Mouse (Mus musculus): ENCODE measurements around the gene Zhx3. TPM values are rescaled to one million over a fixed set of nuclear protein-coding genes. Genes with fewer than 3 reads are reported as not detected.

Gene Zhx3
- polyA plus RNA-seq, 1 experiment from 2014 or later = 6.0 TPM

GRCm38 (mm10) chr2:160723613-160724375 is 149.0 kb downstream of the Zhx3 start:
- Histone ChIP-seq H3K27ac (ENCODE audit: low read depth) (no peak overlapping the region), H3K4me2 (ENCODE audit: low read depth, low read length) (no peak overlapping the region), H3K9me3 (ENCODE audit: low read length) (no peaks in the 10 kb centered on the region), H3K36me3 (replicated peaks; ENCODE audit: insufficient read depth, low read length) (peaks cover 47% of the 10 kb centered on the region), H3K4me3 (ENCODE audit: low read depth, low read length) (no peak overlapping the region), H3K4me1 (ENCODE audit: insufficient read depth) (no peaks in the 10 kb centered on the region), H3K9ac (replicated peaks) (no peak overlapping the region), H3K27me3 (ENCODE audit: insufficient read depth, low read length) (no peaks in the 10 kb centered on the region)
- no peak for TF ChIP-seq EP300 (IDR thresholded peaks at IDR 0.05; ENCODE audit: low read depth)
- TF ChIP-seq CTCF (IDR thresholded peaks at IDR 0.05; ENCODE audit: low read depth) = no peak
- DNase-seq = no peak
- 89% methylated on average over 4 of the region's 4 CpGs for WGBS (ENCODE audit: insufficient replicate concordance)
- no peak for ATAC-seq

- ATAC-seq (no peak), DNase-seq (no peak)
- TF ChIP-seq CTCF (IDR thresholded peaks at IDR 0.05; ENCODE audit: low read depth) = no peak
- H3K4me1 ChIP-seq (ENCODE audit: insufficient read depth) = no peaks in the 10 kb centered on the region
- no peak overlapping the region for H3K27ac ChIP-seq (ENCODE audit: low read depth)
- peaks cover 58% of the 10 kb centered on the region for H3K36me3 ChIP-seq (replicated peaks; ENCODE audit: insufficient read depth, low read length)
- no peak overlapping the region for H3K9ac ChIP-seq (replicated peaks)
- no peak overlapping the region for H3K4me2 ChIP-seq (ENCODE audit: low read depth, low read length)
- H3K27me3 ChIP-seq (ENCODE audit: insufficient read depth, low read length) = no peaks in the 10 kb centered on the region
- no peak overlapping the region for H3K4me3 ChIP-seq (ENCODE audit: low read depth, low read length)
- 93% methylated on average over 4 of the region's 4 CpGs for WGBS (ENCODE audit: insufficient replicate concordance)
- H3K9me3 ChIP-seq (ENCODE audit: low read length) = no peaks in the 10 kb centered on the region
Observed at GRCm38 (mm10) chr2:160722714-160723113, 150.1 kb downstream of the Zhx3 start.

- 79% methylated on average over 3 of the region's 3 CpGs for WGBS (ENCODE audit: insufficient replicate concordance)
- no peak for TF ChIP-seq EP300 (IDR thresholded peaks at IDR 0.05; ENCODE audit: low read depth)
- H3K9me3 ChIP-seq (ENCODE audit: low read length) = no peaks in the 10 kb centered on the region
- H3K4me2 ChIP-seq (ENCODE audit: low read depth, low read length) = no peak overlapping the region
- H3K4me1 ChIP-seq (ENCODE audit: insufficient read depth) = no peaks in the 10 kb centered on the region; the same call in 1 of the 2 replicates
- no peak overlapping the region for H3K9ac ChIP-seq (replicated peaks)
- H3K36me3 ChIP-seq (replicated peaks; ENCODE audit: insufficient read depth, low read length) = peaks cover 87% of the 10 kb centered on the region
- no peak overlapping the region for H3K27ac ChIP-seq (ENCODE audit: low read depth)
- no peaks in the 10 kb centered on the region for H3K27me3 ChIP-seq (ENCODE audit: insufficient read depth, low read length)
- DNase-seq (no peak), ATAC-seq (no peak)
- no peak overlapping the region for H3K4me3 ChIP-seq (ENCODE audit: low read depth, low read length)
Observed at GRCm38 (mm10) chr2:160718811-160719210, 154.0 kb downstream of the Zhx3 start.

GRCm38 (mm10) chr2:160717269-160717668 is 155.5 kb downstream of the Zhx3 start:
- H3K27ac ChIP-seq (ENCODE audit: low read depth) = no peak overlapping the region
- no peaks in the 10 kb centered on the region for H3K27me3 ChIP-seq (ENCODE audit: insufficient read depth, low read length)
- 68% methylated on average over 5 of the region's 5 CpGs for WGBS (ENCODE audit: insufficient replicate concordance)
- no peak overlapping the region for H3K4me3 ChIP-seq (ENCODE audit: low read depth, low read length)
- H3K4me1 ChIP-seq (ENCODE audit: insufficient read depth) = no peaks in the 10 kb centered on the region; the same call in 1 of the 2 replicates
- DNase-seq (peak; percentile 57), ATAC-seq (no peak)
- H3K9me3 ChIP-seq (ENCODE audit: low read length) = no peaks in the 10 kb centered on the region
- peaks cover 84% of the 10 kb centered on the region for H3K36me3 ChIP-seq (replicated peaks; ENCODE audit: insufficient read depth, low read length)
- no peak for TF ChIP-seq EP300 (IDR thresholded peaks at IDR 0.05; ENCODE audit: low read depth)
- peak; percentile 79 for TF ChIP-seq CTCF (IDR thresholded peaks at IDR 0.05; ENCODE audit: low read depth)
- H3K4me2 ChIP-seq (ENCODE audit: low read depth, low read length) = no peak overlapping the region
- H3K9ac ChIP-seq (replicated peaks) = no peak overlapping the region

- no peak overlapping the region for H3K9ac ChIP-seq (replicated peaks)
- no peaks in the 10 kb centered on the region; the same call in 1 of the 2 replicates for H3K4me1 ChIP-seq (ENCODE audit: insufficient read depth)
- peaks cover 90% of the 10 kb centered on the region for H3K36me3 ChIP-seq (replicated peaks; ENCODE audit: insufficient read depth, low read length)
- WGBS (ENCODE audit: insufficient replicate concordance) = 90% methylated on average over 4 of the region's 4 CpGs
- H3K27ac ChIP-seq (ENCODE audit: low read depth) = no peak overlapping the region
- DNase-seq = no peak
- H3K9me3 ChIP-seq (ENCODE audit: low read length) = no peaks in the 10 kb centered on the region
- no peak overlapping the region for H3K4me2 ChIP-seq (ENCODE audit: low read depth, low read length)
- no peak overlapping the region for H3K4me3 ChIP-seq (ENCODE audit: low read depth, low read length)
- TF ChIP-seq EP300 (IDR thresholded peaks at IDR 0.05; ENCODE audit: low read depth) = no peak
- H3K27me3 ChIP-seq (ENCODE audit: insufficient read depth, low read length) = no peaks in the 10 kb centered on the region
- ATAC-seq = no peak
Observed at GRCm38 (mm10) chr2:160715463-160716030, 157.3 kb downstream of the Zhx3 start.

GRCm38 (mm10) chr2:160707673-160708072 is 165.1 kb downstream of the Zhx3 start:
- TF ChIP-seq CTCF (IDR thresholded peaks at IDR 0.05; ENCODE audit: low read depth) = no peak
- TF ChIP-seq EP300 (IDR thresholded peaks at IDR 0.05; ENCODE audit: low read depth) = no peak
- no peak overlapping the region for H3K4me2 ChIP-seq (ENCODE audit: low read depth, low read length)
- no peak overlapping the region for H3K27ac ChIP-seq (ENCODE audit: low read depth)
- WGBS (ENCODE audit: insufficient replicate concordance) = 74% methylated on average over 3 of the region's 3 CpGs
- H3K9me3 ChIP-seq (ENCODE audit: low read length) = no peaks in the 10 kb centered on the region
- no peak overlapping the region for H3K9ac ChIP-seq (replicated peaks)
- peaks cover 83% of the 10 kb centered on the region for H3K36me3 ChIP-seq (replicated peaks; ENCODE audit: insufficient read depth, low read length)
- H3K4me3 ChIP-seq (ENCODE audit: low read depth, low read length) = no peak overlapping the region
- no peaks in the 10 kb centered on the region for H3K4me1 ChIP-seq (ENCODE audit: insufficient read depth)
- H3K27me3 ChIP-seq (ENCODE audit: insufficient read depth, low read length) = no peaks in the 10 kb centered on the region
- DNase-seq (no peak), ATAC-seq (no peak)
